Mouse (Mus musculus) small intestine, adult 2 months (tissue): ENCODE measurements around the gene Hsd3b7.

Source experiments
- CTCF ChIP-seq: fragments of 200-500 bp; IDR thresholded peaks from 2 replicates; pipeline ENCODE4 v1.5.1; 2012; ENCODE audit warnings: low read depth, mild to moderate bottlenecking, control low read depth, inconsistent platforms, low read length, moderate library complexity, mixed read lengths; ENCODE audit not compliant: insufficient replicate concordance, insufficient read length; ENCODE audit errors: extremely low read depth
- POLR2A ChIP-seq: fragments of 200-500 bp; IDR thresholded peaks from 2 replicates; pipeline ENCODE4 v1.6.1; 2012; ENCODE audit warnings: low read depth, mild to moderate bottlenecking, control low read depth, inconsistent platforms, low read length, moderate library complexity

DNA sequence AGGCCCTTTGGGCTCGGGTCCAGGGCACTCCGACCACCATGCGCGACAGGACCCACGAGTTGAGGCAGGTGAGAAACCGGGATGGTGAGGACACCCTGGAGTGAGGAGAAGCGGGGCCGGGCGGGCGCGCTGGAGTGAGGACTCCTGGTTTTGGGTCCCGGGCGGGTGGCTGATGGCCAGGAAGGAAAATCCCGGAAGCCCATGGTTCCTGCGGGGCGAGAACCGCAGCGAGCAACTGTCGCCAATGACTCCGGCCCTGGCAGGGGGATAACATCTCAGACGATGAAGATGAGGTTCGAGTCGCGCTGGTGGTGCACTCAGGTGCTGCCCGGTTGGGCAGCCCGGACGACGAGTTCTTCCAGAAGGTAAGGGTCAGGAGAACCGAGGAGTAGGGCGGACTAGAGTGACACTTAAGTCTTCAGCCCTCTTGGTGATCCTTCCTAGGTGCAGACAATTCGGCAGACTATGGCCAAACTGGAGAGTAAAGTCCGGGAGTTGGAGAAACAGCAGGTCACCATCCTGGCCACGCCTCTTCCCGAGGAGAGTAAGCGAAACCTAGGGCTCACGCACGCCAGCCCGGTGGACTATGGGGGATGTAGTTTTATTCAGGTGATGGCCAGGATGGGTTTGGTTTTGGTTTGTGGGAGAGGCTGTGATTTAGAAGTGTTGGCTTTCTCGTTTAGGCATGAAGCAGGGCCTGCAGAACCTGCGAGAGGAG, 41.8 kb downstream of the Hsd3b7 start:
- TF ChIP-seq CTCF (no peak), POLR2A (peak; percentile 91)
